10 mouse cellular contexts compared by ENCODE assay signal in genomic region chr5:138683023-138683766, GRCm38 (mm10).
DNase-seq lines count a peak whose midpoint lies in the region; ATAC-seq lines count a peak whose summit lies in the region.
"Had no signal": no experiment of that assay in that cellular context is flagged by ENCODE, and none has a peak within 500 bp of the region (broad histone marks: within the 10 kb centered on the region; RNA-seq: fewer than 3 reads in every experiment).

No protein-coding gene starts in this region.

- 65% methylated on average over 8 of the region's 8 CpGs for WGBS in embryonic facial prominence, embryonic 14.5 days
- 69% methylated on average over 8 of the region's 8 CpGs for WGBS in embryonic facial prominence, embryonic 10.5 days

- H3K36me3 ChIP-seq in embryonic facial prominence, embryonic 14.5 days (ENCODE audit: control insufficient read depth, insufficient read depth, low read length) = no peaks in the 10 kb centered on the region
- no peaks in the 10 kb centered on the region for H3K36me3 ChIP-seq in embryonic facial prominence, embryonic 10.5 days (replicated peaks)

- no peak overlapping the region for H3K4me3 ChIP-seq in embryonic facial prominence, embryonic 14.5 days (ENCODE audit: low read depth, low read length)
- no peak overlapping the region for H3K4me3 ChIP-seq in embryonic facial prominence, embryonic 10.5 days
- H3K4me3 ChIP-seq in brown adipose tissue, adult 24 weeks (ENCODE audit: insufficient read depth, low read depth, low read length) = no peak overlapping the region
- H3K4me3 ChIP-seq: forebrain, embryonic 13.5 days; left cerebral cortex, adult 2 months had no signal

- no peaks in the 10 kb centered on the region for H3K27me3 ChIP-seq in embryonic facial prominence, embryonic 14.5 days (replicated peaks; ENCODE audit: control insufficient read depth, insufficient read depth, low read length)
- no peaks in the 10 kb centered on the region for H3K27me3 ChIP-seq in embryonic facial prominence, embryonic 10.5 days (replicated peaks; ENCODE audit: low read depth, poor library complexity, severe bottlenecking)
- H3K27me3 ChIP-seq: forebrain, embryonic 13.5 days had no signal

- H3K27ac ChIP-seq in embryonic facial prominence, embryonic 14.5 days (replicated peaks; ENCODE audit: low read depth, low read length) = no peak overlapping the region
- no peak overlapping the region for H3K27ac ChIP-seq in embryonic facial prominence, embryonic 10.5 days (replicated peaks)
- peak overlapping the region; percentile 26; the same call in 1 of the 2 replicates for H3K27ac ChIP-seq in brown adipose tissue, adult 24 weeks (replicated peaks; ENCODE audit: low read depth, low read length)
- H3K27ac ChIP-seq: forebrain, embryonic 13.5 days; left cerebral cortex, adult 2 months had no signal

- no peaks in the 10 kb centered on the region for H3K4me1 ChIP-seq in embryonic facial prominence, embryonic 14.5 days (ENCODE audit: control insufficient read depth, insufficient read depth, low read length)
- H3K4me1 ChIP-seq in embryonic facial prominence, embryonic 10.5 days = no peaks in the 10 kb centered on the region
- no peaks in the 10 kb centered on the region for H3K4me1 ChIP-seq in brown adipose tissue, adult 24 weeks (ENCODE audit: control insufficient read depth, insufficient read depth, insufficient read length, low read length)
- H3K4me1 ChIP-seq: forebrain, embryonic 13.5 days had no signal

- peak; percentile 23 for DNase-seq in embryonic facial prominence, embryonic 14.5 days (ENCODE audit: low spot score)
- DNase-seq in embryonic facial prominence, embryonic 10.5 days (ENCODE audit: low spot score) = no peak
- DNase-seq in layer of hippocampus, adult 9-11 months = peak; percentile 59
- no peak for DNase-seq in layer of hippocampus, postnatal 25 days (ENCODE audit: extremely low spot score in 1 of 2, low spot score in 1 of 2)
- peak; percentile 25 to 33 for DNase-seq in monocyte, adult 2 months (ENCODE audit: low read depth in 1 of 2, low spot score in 2 of 2)
- no peak for DNase-seq in right cerebral cortex, adult 2 months (ENCODE audit: low spot score in 2 of 2)
- DNase-seq in urinary bladder, postnatal 4 days (ENCODE audit: low spot score in 2 of 2) = no peak

- no peak overlapping the region for H3K4me2 ChIP-seq in embryonic facial prominence, embryonic 14.5 days (ENCODE audit: low read depth, low read length)
- H3K4me2 ChIP-seq: forebrain, embryonic 13.5 days had no signal

- no peaks in the 10 kb centered on the region for H3K9me3 ChIP-seq in embryonic facial prominence, embryonic 14.5 days (ENCODE audit: control insufficient read depth, low read length)
- no peaks in the 10 kb centered on the region for H3K9me3 ChIP-seq in embryonic facial prominence, embryonic 10.5 days
- H3K9me3 ChIP-seq: forebrain, embryonic 13.5 days had no signal

- no peak for ATAC-seq in embryonic facial prominence, embryonic 14.5 days (ENCODE audit: low read depth)
- ATAC-seq: forebrain, embryonic 13.5 days had no signal

- no peak overlapping the region for H3K9ac ChIP-seq in embryonic facial prominence, embryonic 14.5 days (ENCODE audit: low read depth, low read length)
- H3K9ac ChIP-seq: forebrain, embryonic 13.5 days had no signal

Comparison
In these comparisons a context has a peak if more than half of its experiments do, and no peak if none do; other contexts are left out.
1. DNase-seq: peak in embryonic facial prominence, embryonic 14.5 days (single experiment), layer of hippocampus, adult 9-11 months (single experiment) and monocyte, adult 2 months (2 of 2); none in embryonic facial prominence, embryonic 10.5 days (single experiment), layer of hippocampus, postnatal 25 days (0 of 2), right cerebral cortex, adult 2 months (0 of 2) and urinary bladder, postnatal 4 days (0 of 2).